Comparison of ENCODE assay signal across 25 mouse cellular contexts in genomic region chr12:110801876-110802464, GRCm38 (mm10). TPM values are rescaled to one million over a fixed set of nuclear protein-coding genes. Genes with fewer than 3 reads are reported as not detected.
DNase-seq lines count a peak whose midpoint lies in the region; ATAC-seq and TF ChIP-seq lines count a peak whose summit lies in the region.
"Had no signal": no experiment of that assay in that cellular context is flagged by ENCODE, and none has a peak within 500 bp of the region (broad histone marks: within the 10 kb centered on the region; RNA-seq: fewer than 3 reads in every experiment).

No protein-coding gene starts in this region.

- H3K27me3 ChIP-seq in forebrain, embryonic 10.5 days (ENCODE audit: poor library complexity, severe bottlenecking) = no peaks in the 10 kb centered on the region
- H3K27me3 ChIP-seq in forebrain, embryonic 12.5 days = no peaks in the 10 kb centered on the region
- no peaks in the 10 kb centered on the region for H3K27me3 ChIP-seq in hindbrain, embryonic 12.5 days
- no peaks in the 10 kb centered on the region for H3K27me3 ChIP-seq in hindbrain, embryonic 16.5 days (replicated peaks; ENCODE audit: control insufficient read depth, insufficient read depth, low read length)
- H3K27me3 ChIP-seq in lung, postnatal 0 days (replicated peaks; ENCODE audit: insufficient read depth, low read length) = no peaks in the 10 kb centered on the region
- no peaks in the 10 kb centered on the region for H3K27me3 ChIP-seq in myocyte (ENCODE audit: control insufficient read depth, insufficient read depth, insufficient read length)
- H3K27me3 ChIP-seq in cerebellum, adult 2 months (ENCODE audit: control insufficient read depth, insufficient read depth, low read length) = no peaks in the 10 kb centered on the region
- H3K27me3 ChIP-seq: forebrain, embryonic 15.5 days; kidney, embryonic 15.5 days; limb, embryonic 12.5 days; liver, embryonic 12.5 days; midbrain, embryonic 12.5 days; neural tube, embryonic 13.5 days had no signal

- H3K79me2 ChIP-seq in myocyte (ENCODE audit: control insufficient read depth, insufficient read depth) = peaks cover 5% of the 10 kb centered on the region

- peaks cover 52% of the 10 kb centered on the region for H3K36me3 ChIP-seq in forebrain, embryonic 10.5 days (replicated peaks)
- H3K36me3 ChIP-seq in forebrain, embryonic 12.5 days (replicated peaks) = peaks cover 13% of the 10 kb centered on the region
- H3K36me3 ChIP-seq in hindbrain, embryonic 12.5 days = peaks cover 35% of the 10 kb centered on the region
- peaks cover 2% of the 10 kb centered on the region; the same call in 1 of the 2 replicates for H3K36me3 ChIP-seq in hindbrain, embryonic 16.5 days (ENCODE audit: control insufficient read depth, insufficient read depth, low read length)
- no peaks in the 10 kb centered on the region for H3K36me3 ChIP-seq in lung, postnatal 0 days (ENCODE audit: insufficient read depth, low read length)
- no peaks in the 10 kb centered on the region for H3K36me3 ChIP-seq in myocyte (ENCODE audit: control insufficient read depth, insufficient read depth)
- H3K36me3 ChIP-seq: forebrain, embryonic 15.5 days; midbrain, embryonic 12.5 days had no signal

- H3ac ChIP-seq in myocyte (ENCODE audit: control insufficient read depth, insufficient read length) = no peak overlapping the region

- no peak overlapping the region for H3K9ac ChIP-seq in forebrain, embryonic 12.5 days
- H3K9ac ChIP-seq in hindbrain, embryonic 12.5 days = 0 out of 2 replicates have a peak overlapping the region, but pooled peaks have one; percentile 23
- H3K9ac ChIP-seq in hindbrain, embryonic 16.5 days (ENCODE audit: low read depth, low read length) = no peak overlapping the region
- no peak overlapping the region for H3K9ac ChIP-seq in lung, postnatal 0 days (replicated peaks; ENCODE audit: low read depth)
- H3K9ac ChIP-seq: forebrain, embryonic 15.5 days; kidney, embryonic 15.5 days; limb, embryonic 12.5 days; liver, embryonic 12.5 days; midbrain, embryonic 12.5 days; neural tube, embryonic 13.5 days had no signal

- TF ChIP-seq CTCF in lung, postnatal 0 days (IDR thresholded peaks at IDR 0.05) = no peak
- TF ChIP-seq CTCF in cerebellum, adult 2 months (IDR thresholded peaks at IDR 0.05; ENCODE audit: borderline replicate concordance, insufficient read depth, low read depth, low read length) = no peak

- ATAC-seq in forebrain, embryonic 12.5 days (ENCODE audit: low FRiP score) = no peak
- ATAC-seq in hindbrain, embryonic 12.5 days (ENCODE audit: low FRiP score) = no peak
- ATAC-seq in hindbrain, embryonic 16.5 days = no peak
- peak; percentile 34 for ATAC-seq in lung, postnatal 0 days
- ATAC-seq: CD4-positive, CD25-positive, alpha-beta regulatory T cell, adult 4 months; forebrain, embryonic 15.5 days; intestine, postnatal 0 days; liver, embryonic 12.5 days had no signal

- H3K27ac ChIP-seq in forebrain, embryonic 10.5 days = peak overlapping the region; percentile 25; the same call in 1 of the 2 replicates
- no peak overlapping the region for H3K27ac ChIP-seq in forebrain, embryonic 12.5 days
- H3K27ac ChIP-seq in hindbrain, embryonic 12.5 days = no peak overlapping the region
- H3K27ac ChIP-seq in hindbrain, embryonic 16.5 days (ENCODE audit: low read depth, low read length) = no peak overlapping the region
- no peak overlapping the region for H3K27ac ChIP-seq in lung, postnatal 0 days (ENCODE audit: low read length)
- H3K27ac ChIP-seq in cerebellum, adult 2 months (ENCODE audit: insufficient read depth, low read length) = no peak overlapping the region
- H3K27ac ChIP-seq: forebrain, embryonic 15.5 days; kidney, embryonic 15.5 days; limb, embryonic 12.5 days; liver, embryonic 12.5 days; macrophage; midbrain, embryonic 12.5 days; neural tube, embryonic 13.5 days had no signal

- H3K4me2 ChIP-seq in forebrain, embryonic 12.5 days = no peak overlapping the region
- H3K4me2 ChIP-seq in hindbrain, embryonic 12.5 days (replicated peaks) = no peak overlapping the region
- H3K4me2 ChIP-seq in hindbrain, embryonic 16.5 days (ENCODE audit: low read length) = no peak overlapping the region
- no peak overlapping the region for H3K4me2 ChIP-seq in lung, postnatal 0 days (replicated peaks; ENCODE audit: low read depth, low read length)
- peak overlapping the region; percentile 32 for H3K4me2 ChIP-seq in myocyte (ENCODE audit: low read depth)
- H3K4me2 ChIP-seq: forebrain, embryonic 15.5 days; kidney, embryonic 15.5 days; limb, embryonic 12.5 days; liver, embryonic 12.5 days; midbrain, embryonic 12.5 days; neural tube, embryonic 13.5 days had no signal

- no peak overlapping the region for H3K4me3 ChIP-seq in forebrain, embryonic 10.5 days
- no peak overlapping the region for H3K4me3 ChIP-seq in forebrain, embryonic 12.5 days (replicated peaks)
- no peak overlapping the region for H3K4me3 ChIP-seq in hindbrain, embryonic 12.5 days
- no peak overlapping the region for H3K4me3 ChIP-seq in hindbrain, embryonic 16.5 days (ENCODE audit: low read length)
- H3K4me3 ChIP-seq in lung, postnatal 0 days (ENCODE audit: low read depth, low read length) = no peak overlapping the region
- no peak overlapping the region for H3K4me3 ChIP-seq in myocyte
- no peak overlapping the region for H3K4me3 ChIP-seq in cerebellum, adult 2 months (replicated peaks; ENCODE audit: insufficient read depth, low read depth, low read length)
- H3K4me3 ChIP-seq: erythroblast, embryonic 14.5 days; forebrain, embryonic 15.5 days; kidney, embryonic 15.5 days; limb, embryonic 12.5 days; liver, embryonic 12.5 days; midbrain, embryonic 12.5 days; neural tube, embryonic 13.5 days had no signal

- 86% methylated on average over 10 of the region's 10 CpGs for WGBS in forebrain, embryonic 10.5 days
- 89% methylated on average over 10 of the region's 10 CpGs for WGBS in forebrain, embryonic 12.5 days
- 85% methylated on average over 10 of the region's 10 CpGs for WGBS in hindbrain, embryonic 12.5 days
- 83% methylated on average over 10 of the region's 10 CpGs for WGBS in hindbrain, embryonic 16.5 days
- 71% methylated on average over 10 of the region's 10 CpGs for WGBS in lung, postnatal 0 days
- 82% methylated on average over 10 of the region's 10 CpGs for WGBS in cerebellum, adult 2 months

- no peaks in the 10 kb centered on the region for H3K9me3 ChIP-seq in forebrain, embryonic 10.5 days
- H3K9me3 ChIP-seq in forebrain, embryonic 12.5 days = no peaks in the 10 kb centered on the region
- no peaks in the 10 kb centered on the region for H3K9me3 ChIP-seq in hindbrain, embryonic 12.5 days (replicated peaks)
- H3K9me3 ChIP-seq in hindbrain, embryonic 16.5 days (ENCODE audit: control insufficient read depth, low read length) = no peaks in the 10 kb centered on the region
- no peaks in the 10 kb centered on the region for H3K9me3 ChIP-seq in lung, postnatal 0 days (ENCODE audit: low read length)
- H3K9me3 ChIP-seq: forebrain, embryonic 15.5 days; G1E; kidney, embryonic 15.5 days; limb, embryonic 12.5 days; liver, embryonic 12.5 days; midbrain, embryonic 12.5 days; neural tube, embryonic 13.5 days had no signal

- H3K4me1 ChIP-seq in forebrain, embryonic 10.5 days = peaks cover 24% of the 10 kb centered on the region
- H3K4me1 ChIP-seq in forebrain, embryonic 12.5 days = peaks cover 13% of the 10 kb centered on the region
- peaks cover 10% of the 10 kb centered on the region for H3K4me1 ChIP-seq in hindbrain, embryonic 12.5 days
- H3K4me1 ChIP-seq in hindbrain, embryonic 16.5 days (ENCODE audit: control insufficient read depth, insufficient read depth, low read depth, low read length) = peaks cover 9% of the 10 kb centered on the region
- H3K4me1 ChIP-seq in lung, postnatal 0 days (ENCODE audit: insufficient read depth, low read depth, low read length) = peaks cover 6% of the 10 kb centered on the region; the same call in 1 of the 2 replicates
- H3K4me1 ChIP-seq in cerebellum, adult 2 months (ENCODE audit: control insufficient read depth, insufficient read depth, low read length) = peaks cover 19% of the 10 kb centered on the region

- no peak for TF ChIP-seq EP300 in lung, postnatal 0 days (IDR thresholded peaks at IDR 0.05)

- no peak for TF ChIP-seq POLR2A in myocyte (IDR thresholded peaks at IDR 0.05; ENCODE audit: insufficient read length, low read depth)
- TF ChIP-seq POLR2A in cerebellum, adult 2 months (IDR thresholded peaks at IDR 0.05; ENCODE audit: borderline replicate concordance, insufficient read depth, low read length) = no peak

- DNase-seq in forebrain, embryonic 10.5 days (ENCODE audit: extremely low spot score, low spot score) = no peak
- no peak for DNase-seq in lung, postnatal 0 days (ENCODE audit: low spot score)
- no peak for DNase-seq in lung, postnatal 4 days
- no peak for DNase-seq in cerebellum, adult 2 months
- DNase-seq: cerebellum, adult 8-10 months; gastrocnemius, postnatal 36 days; kidney, postnatal 4 days; right cerebral cortex, adult 18-20 months; thymus, adult 18-20 months; thymus, postnatal 4 days had no signal

TF ChIP-seq in myocyte, 11 proteins besides CTCF, POLR2A, EP300 and RAD21 (continues in another document):
- TF ChIP-seq USF1 (IDR thresholded peaks at IDR 0.05; ENCODE audit: low read depth) (no peak), MYOG (IDR thresholded peaks at IDR 0.05; ENCODE audit: control insufficient read depth in 1 of 3, insufficient read depth in 1 of 3, insufficient read length in 2 of 3, low read depth in 2 of 3) (peak; percentile 64 to 82 (median 65)), POLR2AphosphoS2 (IDR thresholded peaks at IDR 0.05; ENCODE audit: insufficient read length, low read depth) (peak; percentile 24), MYOD1 (IDR thresholded peaks at IDR 0.05; ENCODE audit: control insufficient read depth in 1 of 3, insufficient read length in 2 of 3, low read depth in 2 of 3) (peak; percentile 21 to 74 (median 51))

RNA-seq across cellular contexts. Expression of gene Mok, which starts 38.8 kb away (rescaled TPM):
- polyA plus RNA-seq in forebrain, embryonic 10.5 days (2016; fragmentation: Nextera tagmentation; extraction: Ambion mirVana) = 11.7 and 12.0 TPM in 2 replicates
- 11.4 and 11.6 TPM in 2 replicates for polyA plus RNA-seq in forebrain, embryonic 12.5 days (2016; fragmentation: Nextera tagmentation; extraction: Ambion mirVana)
- polyA plus RNA-seq in hindbrain, embryonic 12.5 days (2016; fragmentation: Nextera tagmentation; extraction: Ambion mirVana) = 12.6 and 13.5 TPM in 2 replicates
- polyA plus RNA-seq in hindbrain, embryonic 16.5 days (2015; fragmentation: Nextera tagmentation; extraction: Ambion mirVana) = 13.9 and 16.8 TPM in 2 replicates
- 11.1 and 11.9 TPM in 2 replicates for polyA plus RNA-seq in lung, postnatal 0 days (2015; fragmentation: Nextera tagmentation; extraction: Ambion mirVana)
- polyA plus RNA-seq in myocyte (2012; fragmentation: generic; extraction: Trizol) = 3.3 TPM
- polyA plus RNA-seq in cerebellum, adult 2 months (2012; rRNA removed) = 5.9 and 6.7 TPM in 2 replicates
- polyA plus RNA-seq: erythroblast, embryonic 14.5 days had no signal

RNA-seq across cellular contexts. Expression of gene Zfp839, which starts 48.1 kb away (rescaled TPM):
- polyA plus RNA-seq in forebrain, embryonic 10.5 days (2016; fragmentation: Nextera tagmentation; extraction: Ambion mirVana) = 4.2 and 5.2 TPM in 2 replicates
- 4.8 and 5.0 TPM in 2 replicates for polyA plus RNA-seq in forebrain, embryonic 12.5 days (2016; fragmentation: Nextera tagmentation; extraction: Ambion mirVana)
- polyA plus RNA-seq in hindbrain, embryonic 12.5 days (2016; fragmentation: Nextera tagmentation; extraction: Ambion mirVana) = 6.3 and 6.9 TPM in 2 replicates
- 3.6 and 3.7 TPM in 2 replicates for polyA plus RNA-seq in hindbrain, embryonic 16.5 days (2015; fragmentation: Nextera tagmentation; extraction: Ambion mirVana)
- polyA plus RNA-seq in lung, postnatal 0 days (2015; fragmentation: Nextera tagmentation; extraction: Ambion mirVana) = 2.4 and 3.3 TPM in 2 replicates
- 3.1 TPM for polyA plus RNA-seq in myocyte (2012; fragmentation: generic; extraction: Trizol)
- 7.6 and 8.5 TPM in 2 replicates for polyA plus RNA-seq in cerebellum, adult 2 months (2012; rRNA removed)
